Mouse (Mus musculus): Measurements from ENCODE around the gene Trpm3. TPM values are rescaled to one million over a fixed set of nuclear protein-coding genes. Genes with fewer than 3 reads are reported as not detected.

Gene Trpm3
- polyA plus RNA-seq, 2 experiments, result 0.03 TPM; not detected in 1

- Histone ChIP-seq H3K4me3 (ENCODE audit: insufficient read depth in 1 of 2, low read depth in 2 of 2, low read length in 2 of 2) (no peak overlapping the region), H3K36me3 (replicated peaks; ENCODE audit: control insufficient read depth, insufficient read depth, low read depth) (no peaks in the 10 kb centered on the region), H3K27me3 (ENCODE audit: control insufficient read depth, insufficient read depth, low read length) (no peaks in the 10 kb centered on the region), H3K9me3 (ENCODE audit: control insufficient read depth, low read length) (no peaks in the 10 kb centered on the region), H3K27ac (no peak overlapping the region), H3K4me2 (ENCODE audit: low read depth) (no peak overlapping the region), H3K9ac (replicated peaks) (no peak overlapping the region), H3K4me1 (replicated peaks; ENCODE audit: control insufficient read depth in 2 of 2, insufficient read depth in 2 of 2, low read length in 1 of 2) (no peaks in the 10 kb centered on the region)
- DNase-seq (ENCODE audit: low read depth in 3 of 3, low spot score in 3 of 3), result no peak
- 60% methylated on average over 6 of the region's 6 CpGs for WGBS (ENCODE audit: insufficient replicate concordance)
- TF ChIP-seq EP300 (IDR thresholded peaks at IDR 0.05; ENCODE audit: low read depth) (no peak), CTCF (IDR thresholded peaks at IDR 0.05; ENCODE audit: low read depth) (no peak)
- ATAC-seq (ENCODE audit: insufficient read depth), result no peak
These were observed 110.2 kb downstream of the Trpm3 start for GRCm38 (mm10) chr19:22249076-22249475.

- no peak for DNase-seq (ENCODE audit: low read depth in 3 of 3, low spot score in 3 of 3)
- ATAC-seq (ENCODE audit: insufficient read depth), result no peak
- H3K36me3 ChIP-seq (replicated peaks; ENCODE audit: control insufficient read depth, insufficient read depth, low read depth), result no peaks in the 10 kb centered on the region
- H3K9ac ChIP-seq (replicated peaks), result no peak overlapping the region
- H3K4me1 ChIP-seq (replicated peaks; ENCODE audit: control insufficient read depth in 2 of 2, insufficient read depth in 2 of 2, low read length in 1 of 2), result no peaks in the 10 kb centered on the region
- WGBS (ENCODE audit: insufficient replicate concordance), result 65% methylated on average over 5 of the region's 5 CpGs
- no peak overlapping the region for H3K27ac ChIP-seq
- no peak overlapping the region for H3K4me2 ChIP-seq (ENCODE audit: low read depth)
- H3K4me3 ChIP-seq (ENCODE audit: insufficient read depth in 1 of 2, low read depth in 2 of 2, low read length in 2 of 2), result no peak overlapping the region
- H3K9me3 ChIP-seq (ENCODE audit: control insufficient read depth, low read length), result no peaks in the 10 kb centered on the region
- TF ChIP-seq CTCF (IDR thresholded peaks at IDR 0.05; ENCODE audit: low read depth) (no peak), EP300 (IDR thresholded peaks at IDR 0.05; ENCODE audit: low read depth) (no peak)
- H3K27me3 ChIP-seq (ENCODE audit: control insufficient read depth, insufficient read depth, low read length), result no peaks in the 10 kb centered on the region
These were observed 134.1 kb downstream of the Trpm3 start for GRCm38 (mm10) chr19:22272916-22273315.

GRCm38 (mm10) chr19:22284651-22285050, 145.8 kb downstream of the Trpm3 start:
- ATAC-seq (ENCODE audit: insufficient read depth) (no peak), DNase-seq (ENCODE audit: low read depth in 3 of 3, low spot score in 3 of 3) (no peak)
- H3K4me1 ChIP-seq (replicated peaks; ENCODE audit: control insufficient read depth in 2 of 2, insufficient read depth in 2 of 2, low read length in 1 of 2), result no peaks in the 10 kb centered on the region
- H3K27me3 ChIP-seq (ENCODE audit: control insufficient read depth, insufficient read depth, low read length), result no peaks in the 10 kb centered on the region
- no peak for TF ChIP-seq EP300 (IDR thresholded peaks at IDR 0.05; ENCODE audit: low read depth)
- no peak for TF ChIP-seq CTCF (IDR thresholded peaks at IDR 0.05; ENCODE audit: low read depth)
- H3K27ac ChIP-seq, result no peak overlapping the region
- H3K9ac ChIP-seq (replicated peaks), result no peak overlapping the region
- no peak overlapping the region for H3K4me3 ChIP-seq (ENCODE audit: insufficient read depth in 1 of 2, low read depth in 2 of 2, low read length in 2 of 2)
- WGBS (ENCODE audit: insufficient replicate concordance), result 33% methylated on average over 3 of the region's 3 CpGs
- no peaks in the 10 kb centered on the region for H3K9me3 ChIP-seq (ENCODE audit: control insufficient read depth, low read length)
- no peak overlapping the region for H3K4me2 ChIP-seq (ENCODE audit: low read depth)
- no peaks in the 10 kb centered on the region for H3K36me3 ChIP-seq (replicated peaks; ENCODE audit: control insufficient read depth, insufficient read depth, low read depth)

- Histone ChIP-seq H3K4me1 (replicated peaks; ENCODE audit: control insufficient read depth in 2 of 2, insufficient read depth in 2 of 2, low read length in 1 of 2) (no peaks in the 10 kb centered on the region), H3K9me3 (ENCODE audit: control insufficient read depth, low read length) (no peaks in the 10 kb centered on the region), H3K27me3 (ENCODE audit: control insufficient read depth, insufficient read depth, low read length) (no peaks in the 10 kb centered on the region), H3K4me2 (ENCODE audit: low read depth) (no peak overlapping the region), H3K36me3 (replicated peaks; ENCODE audit: control insufficient read depth, insufficient read depth, low read depth) (no peaks in the 10 kb centered on the region), H3K9ac (replicated peaks) (no peak overlapping the region), H3K4me3 (ENCODE audit: insufficient read depth in 1 of 2, low read depth in 2 of 2, low read length in 2 of 2) (no peak overlapping the region), H3K27ac (no peak overlapping the region)
- ATAC-seq (ENCODE audit: insufficient read depth) (no peak), DNase-seq (ENCODE audit: low read depth in 3 of 3, low spot score in 3 of 3) (no peak)
- WGBS (ENCODE audit: insufficient replicate concordance), result 68% methylated on average over 6 of the region's 6 CpGs
- no peak for TF ChIP-seq CTCF (IDR thresholded peaks at IDR 0.05; ENCODE audit: low read depth)
- no peak for TF ChIP-seq EP300 (IDR thresholded peaks at IDR 0.05; ENCODE audit: low read depth)
These were observed 153.8 kb downstream of the Trpm3 start for GRCm38 (mm10) chr19:22292671-22293070.

GRCm38 (mm10) chr19:22300906-22301305, 162.1 kb downstream of the Trpm3 start:
- WGBS (ENCODE audit: insufficient replicate concordance), result 39% methylated on average over 2 of the region's 2 CpGs
- no peak overlapping the region for H3K4me2 ChIP-seq (ENCODE audit: low read depth)
- H3K4me1 ChIP-seq (replicated peaks; ENCODE audit: control insufficient read depth in 2 of 2, insufficient read depth in 2 of 2, low read length in 1 of 2), result no peaks in the 10 kb centered on the region
- no peaks in the 10 kb centered on the region for H3K36me3 ChIP-seq (replicated peaks; ENCODE audit: control insufficient read depth, insufficient read depth, low read depth)
- H3K27me3 ChIP-seq (ENCODE audit: control insufficient read depth, insufficient read depth, low read length), result no peaks in the 10 kb centered on the region
- no peak overlapping the region for H3K4me3 ChIP-seq (ENCODE audit: insufficient read depth in 1 of 2, low read depth in 2 of 2, low read length in 2 of 2)
- no peaks in the 10 kb centered on the region for H3K9me3 ChIP-seq (ENCODE audit: control insufficient read depth, low read length)
- no peak overlapping the region for H3K27ac ChIP-seq
- ATAC-seq (ENCODE audit: insufficient read depth) (no peak), DNase-seq (ENCODE audit: low read depth in 3 of 3, low spot score in 3 of 3) (no peak)
- no peak overlapping the region for H3K9ac ChIP-seq (replicated peaks)
- no peak for TF ChIP-seq EP300 (IDR thresholded peaks at IDR 0.05; ENCODE audit: low read depth)
- no peak for TF ChIP-seq CTCF (IDR thresholded peaks at IDR 0.05; ENCODE audit: low read depth)
